Mouse (Mus musculus) spleen, postnatal 14 days (tissue): ENCODE measurements at regions not wholly inside any gene's neighbourhood (a gene's known extent, or its start where the extent isn't known, plus 50 kb on each side); places are given as distances from the start of the nearest gene placed in this dataset.

Experiments used
- DNase-seq, 2 experiments: peaks; one replicate each; pipeline ENCODE4 v3.0.0; 2021 to 2022; ENCODE audit warnings: low spot score in 2 of 2

GRCm38 (mm10) chr2:74977348-74977747, 151.7 kb downstream of the Mtx2 start:
- no peak for DNase-seq

DNA sequence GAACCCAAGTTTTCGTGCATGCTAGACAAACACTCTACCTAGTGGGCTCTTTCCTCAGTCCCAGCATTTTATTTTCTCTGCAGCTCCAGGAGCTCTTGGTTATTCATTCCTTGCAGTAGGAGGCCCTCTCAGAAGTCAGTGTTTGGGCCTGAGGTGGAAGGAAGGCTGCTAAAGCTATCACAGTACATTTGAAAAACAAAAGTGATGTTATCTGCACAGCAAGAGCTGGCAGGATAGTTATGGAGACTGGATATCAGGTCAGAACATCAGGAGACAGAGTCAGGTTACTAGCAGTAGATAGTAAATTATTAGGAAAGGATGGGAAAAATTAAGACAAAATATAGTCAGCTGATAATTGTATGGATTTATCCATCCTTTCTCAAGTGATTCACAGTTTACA, 152.2 kb downstream of the Mtx2 start:
- no peak for DNase-seq

GRCm38 (mm10) chr2:74981856-74982255, 156.3 kb downstream of the Mtx2 start:
- DNase-seq = no peak

DNA sequence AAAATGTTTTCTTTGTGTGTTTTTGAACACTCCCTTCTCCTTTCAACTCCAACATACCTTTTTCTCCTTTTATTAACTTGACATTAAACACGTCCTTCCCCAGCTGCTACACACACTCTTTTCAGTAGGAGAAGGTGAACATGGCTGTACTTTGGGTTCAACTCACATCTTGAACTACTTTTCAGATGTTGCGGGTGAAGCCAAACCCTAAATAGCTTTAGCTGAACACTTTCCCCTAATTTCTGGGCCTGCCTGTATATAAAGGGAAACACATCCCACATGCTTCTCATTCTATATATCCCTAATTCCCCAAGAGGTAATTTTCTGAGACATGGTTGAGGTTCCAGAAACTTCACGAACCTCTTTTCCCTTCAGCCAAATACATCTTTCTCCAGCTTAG, 168.2 kb downstream of the Mtx2 start:
- DNase-seq = no peak

GRCm38 (mm10) chr2:74994998-74995397, 169.4 kb downstream of the Mtx2 start:
- DNase-seq = no peak

- no peak for DNase-seq
Observed at GRCm38 (mm10) chr2:74997736-74998135, 172.1 kb downstream of the Mtx2 start.

- no peak for DNase-seq
Observed at GRCm38 (mm10) chr2:75000368-75000796, 174.8 kb downstream of the Mtx2 start.

DNA sequence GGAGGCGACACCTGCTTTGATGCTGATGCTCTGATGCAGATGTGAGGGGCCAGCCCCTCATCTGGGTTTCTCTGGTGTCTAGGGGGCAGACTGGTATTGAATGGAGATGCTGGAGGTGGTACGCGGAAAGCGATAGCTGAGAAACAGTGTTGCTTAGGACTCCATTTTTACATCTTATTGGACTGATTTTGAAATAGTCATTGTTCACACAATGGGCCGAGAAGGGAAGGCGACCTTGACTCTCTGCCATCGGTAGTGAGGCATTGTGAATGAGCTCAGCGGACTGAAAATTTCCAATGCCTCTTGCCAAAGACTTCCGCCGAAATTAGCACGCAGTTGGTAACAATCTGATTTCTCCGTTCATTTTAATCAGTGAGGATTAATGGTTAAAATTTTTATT, 177.0 kb downstream of the Mtx2 start:
- DNase-seq = no peak

- no peak for DNase-seq
Observed at GRCm38 (mm10) chr2:75008116-75008515, 182.5 kb downstream of the Mtx2 start.

DNA sequence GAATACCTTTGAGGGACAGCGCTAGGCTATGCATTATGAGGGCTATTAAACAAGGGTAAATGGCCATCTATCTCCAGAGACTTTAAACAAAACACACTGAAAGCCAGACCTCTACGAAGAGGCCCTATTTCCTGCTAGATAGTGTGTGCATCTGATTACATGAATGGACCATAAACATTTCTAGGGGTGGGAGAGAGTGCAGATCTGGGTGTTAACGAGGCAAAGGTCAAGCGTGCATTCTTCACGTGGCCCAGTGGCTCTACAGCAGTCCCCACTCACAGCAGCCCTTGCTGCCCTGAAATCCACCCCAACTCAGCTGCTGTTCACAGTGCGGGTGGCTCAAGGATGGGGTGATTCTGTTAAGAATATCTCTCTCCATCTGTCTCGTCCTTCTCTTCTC, 185.0 kb downstream of the Mtx2 start:
- DNase-seq = no peak

DNA sequence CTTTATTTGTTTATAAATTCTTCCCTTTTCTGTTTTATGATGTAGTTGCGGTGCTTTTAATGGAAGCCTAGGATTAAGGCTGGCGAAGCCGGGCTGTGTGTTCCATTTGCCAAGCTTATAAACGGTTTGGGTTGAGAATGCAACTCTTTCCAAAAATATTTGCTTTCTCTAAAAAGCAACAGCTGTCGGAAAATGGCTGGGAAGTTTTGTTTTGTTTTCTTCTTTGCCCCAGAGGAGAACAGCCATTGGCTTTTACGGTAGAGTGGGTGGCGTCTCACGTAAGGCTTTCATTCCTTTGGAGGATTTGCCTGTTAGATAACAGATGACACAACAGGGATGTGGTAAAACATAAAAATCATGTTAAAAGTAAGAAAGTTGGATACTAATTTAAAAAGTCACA, 186.4 kb downstream of the Mtx2 start:
- DNase-seq = no peak

DNA sequence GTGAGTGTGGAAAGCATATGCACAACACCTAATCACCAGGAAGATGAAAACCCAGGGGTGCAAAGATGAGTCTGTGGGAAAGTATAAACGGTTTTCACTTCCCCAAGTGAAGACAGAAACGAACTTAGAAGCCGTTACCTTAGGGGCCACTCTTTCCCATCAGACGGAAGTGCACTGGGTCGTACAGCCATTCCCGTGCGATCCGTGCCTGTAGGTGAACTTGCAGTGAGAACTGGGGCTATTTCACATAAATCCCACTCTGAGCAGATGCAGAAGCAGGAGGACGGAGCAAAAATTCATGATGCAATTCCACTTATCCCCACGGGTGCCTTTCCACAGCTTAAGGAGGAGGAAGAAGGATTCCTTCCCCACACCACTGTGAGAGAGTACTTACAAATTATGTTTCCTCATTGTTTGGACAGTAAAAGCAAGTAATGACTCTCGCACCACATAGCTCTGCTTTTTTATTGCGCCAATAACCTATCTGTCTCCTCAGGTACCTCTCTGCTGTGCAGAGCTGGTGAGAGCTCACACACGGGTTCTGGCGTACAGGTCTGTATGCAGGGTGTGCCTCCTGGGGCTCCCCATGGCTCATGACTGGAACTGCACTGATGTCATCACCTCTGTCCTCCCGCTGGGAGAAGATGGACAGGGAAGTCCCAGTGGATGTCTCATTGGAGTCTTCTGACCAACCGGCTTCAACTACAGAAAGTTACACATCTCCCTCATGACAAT, 189.6 kb downstream of the Mtx2 start:
- DNase-seq = no peak

DNA sequence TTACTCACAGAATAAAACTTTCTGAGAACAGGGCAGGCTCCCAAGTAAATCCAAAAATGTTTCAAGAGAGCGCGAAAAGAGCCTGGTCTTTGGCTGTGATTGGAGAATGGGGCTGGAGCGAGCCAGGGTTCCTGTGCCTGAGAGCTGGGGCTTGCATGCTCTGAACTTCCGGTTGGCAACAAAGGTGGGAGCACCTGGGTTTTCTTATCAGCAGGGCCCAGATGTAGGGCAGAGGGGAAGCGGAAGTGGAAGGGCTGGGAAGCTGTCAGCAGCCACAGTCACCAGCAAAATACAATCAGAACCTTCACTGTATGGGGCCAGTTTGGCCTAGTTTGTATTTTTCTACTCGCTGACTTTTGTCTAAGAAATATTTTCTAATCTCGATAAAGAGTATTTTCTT, 193.9 kb downstream of the Mtx2 start:
- no peak for DNase-seq

GRCm38 (mm10) chr2:75021639-75022038, 196.0 kb downstream of the Mtx2 start:
- no peak for DNase-seq

DNA sequence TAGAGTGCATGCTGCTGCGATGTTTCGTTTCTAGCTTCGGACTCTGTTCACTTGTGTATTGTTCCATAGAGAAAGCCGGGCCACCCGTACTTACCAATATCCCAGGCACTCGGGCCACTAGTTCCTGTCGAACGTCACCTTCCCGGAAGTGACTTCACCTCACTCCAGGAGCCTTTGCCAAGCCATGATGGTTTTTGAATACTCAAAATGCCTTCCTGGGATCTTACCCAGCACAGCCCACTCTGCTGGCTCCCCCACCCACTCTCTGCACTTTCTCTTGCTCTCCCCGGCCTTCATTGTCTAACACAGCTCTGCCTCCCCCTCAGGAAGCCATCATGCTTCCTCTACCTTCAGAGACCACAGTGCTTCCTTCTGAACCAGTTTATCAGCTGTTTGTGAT, 202.5 kb downstream of the Mtx2 start:
- DNase-seq = no peak

DNA sequence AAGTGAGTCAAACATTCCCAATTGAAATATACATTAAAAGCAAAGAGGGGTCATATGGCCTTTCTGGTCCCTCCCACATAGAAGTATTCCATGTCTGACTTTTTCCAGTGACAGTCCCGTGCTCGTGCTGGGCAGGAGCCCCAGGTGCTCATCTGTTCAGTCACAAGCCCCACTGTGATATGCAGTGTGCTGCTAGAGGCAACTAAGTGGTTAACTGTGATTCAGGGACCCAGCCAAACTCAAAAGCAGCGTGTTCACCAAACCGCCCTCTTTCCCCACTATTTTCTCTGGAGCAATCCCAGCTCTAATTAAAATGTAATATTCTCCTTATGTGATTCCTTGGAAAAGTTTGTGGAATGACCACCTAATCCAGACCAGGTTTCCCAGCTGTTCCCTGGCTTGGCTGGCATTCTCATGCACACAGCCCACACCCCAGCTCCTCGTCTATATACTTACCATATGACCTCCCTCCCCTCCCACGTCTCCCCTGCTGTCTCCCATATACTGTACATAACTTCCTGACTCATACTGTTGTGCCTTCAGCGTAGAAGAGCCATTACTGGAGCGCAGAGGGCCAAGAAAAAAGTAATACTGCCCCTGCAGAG, 203.6 kb downstream of the Mtx2 start:
- no peak for DNase-seq

- DNase-seq = no peak
Observed at GRCm38 (mm10) chr2:75034708-75035107, 209.1 kb downstream of the Mtx2 start.

DNA sequence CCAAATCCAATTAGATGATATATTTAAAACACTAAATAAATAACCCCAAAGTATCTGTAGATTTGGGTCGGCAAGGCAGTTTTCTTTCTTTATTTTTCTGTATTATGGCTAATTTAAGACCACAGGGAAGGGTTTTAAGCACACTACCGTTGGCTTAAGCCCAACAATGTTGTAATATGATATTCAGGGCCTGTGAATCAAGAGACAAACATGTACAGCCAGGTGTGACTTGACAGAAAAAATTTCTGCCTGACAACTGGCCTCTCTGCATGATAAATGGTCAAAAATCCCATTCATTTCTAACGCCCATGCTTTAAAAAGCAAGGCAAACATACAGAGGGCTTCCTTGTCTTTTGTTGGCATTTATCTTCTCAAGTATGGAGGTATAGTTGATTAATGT, 213.5 kb downstream of the Mtx2 start:
- no peak for DNase-seq

DNA sequence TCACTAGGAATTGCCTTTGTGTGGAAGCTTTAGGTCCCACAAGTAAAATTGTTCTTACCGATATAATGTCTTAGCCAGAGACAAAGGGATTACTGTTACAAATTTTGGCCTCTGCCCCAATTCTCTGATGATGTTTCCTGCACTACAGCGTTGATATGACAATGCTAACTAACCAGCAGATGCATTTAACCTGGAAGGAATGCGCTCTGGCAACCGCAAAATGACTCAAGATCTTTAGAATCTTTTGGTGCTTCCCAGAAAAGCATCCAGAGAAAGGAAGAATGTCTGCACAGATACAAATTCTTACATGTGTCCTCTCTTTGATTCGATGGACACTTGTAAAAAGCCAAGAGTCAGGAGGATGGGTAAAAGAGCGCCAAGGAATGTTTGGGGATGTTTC, 221.3 kb downstream of the Mtx2 start:
- no peak for DNase-seq

- DNase-seq = no peak
Observed at GRCm38 (mm10) chr2:75048071-75048470, 222.5 kb downstream of the Mtx2 start.

GRCm38 (mm10) chr2:75054474-75055186, 229.0 kb downstream of the Mtx2 start:
- no peak for DNase-seq

DNA sequence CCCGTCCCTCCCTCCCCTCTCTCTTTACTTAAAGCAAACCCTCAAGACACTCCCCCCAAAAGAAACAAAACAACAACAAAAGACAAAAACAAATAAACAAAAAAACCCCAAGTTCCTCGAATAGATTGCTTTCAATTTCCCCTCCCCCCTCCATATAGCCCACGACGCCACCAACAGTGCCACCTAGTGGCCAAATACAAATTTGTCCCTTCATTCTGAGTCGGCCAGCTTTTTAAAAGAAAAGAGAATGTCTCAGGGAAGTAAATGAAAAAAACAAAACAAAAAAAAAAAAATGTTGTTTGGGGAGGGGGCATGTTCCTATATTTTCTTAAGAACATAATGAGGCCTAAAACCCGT, 229.6 kb downstream of the Mtx2 start:
- peak in 1 of 2 experiments; percentile 12 for DNase-seq

DNA sequence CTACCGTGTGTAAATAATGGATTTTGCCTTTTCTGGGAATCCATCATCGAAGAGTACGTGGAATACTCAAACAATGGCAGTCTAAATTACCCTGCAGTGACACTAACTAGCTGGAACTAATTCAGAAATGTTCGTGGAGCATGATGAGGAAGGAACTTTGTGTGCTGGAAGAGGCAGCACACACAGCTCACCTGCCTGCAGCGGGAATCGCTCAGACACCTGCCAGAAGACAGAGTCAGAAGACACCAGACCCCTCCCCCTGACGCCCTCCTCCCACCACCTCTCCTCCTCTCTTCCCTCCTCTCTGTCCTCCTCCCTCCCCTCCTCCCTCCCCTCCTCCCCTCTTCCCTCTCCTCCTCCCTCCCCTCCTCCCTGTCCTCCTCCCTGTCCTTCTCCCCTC, 235.4 kb downstream of the Mtx2 start:
- no peak for DNase-seq
